Mouse (Mus musculus): Measurements from ENCODE around the gene Rrnad1. TPM values are rescaled to one million over a fixed set of nuclear protein-coding genes. Genes with fewer than 3 reads are reported as not detected.

Gene Rrnad1
- total and polyA plus RNA-seq, 3 experiments, result 14.9 to 38.2 (median 19.2) TPM

DNA sequence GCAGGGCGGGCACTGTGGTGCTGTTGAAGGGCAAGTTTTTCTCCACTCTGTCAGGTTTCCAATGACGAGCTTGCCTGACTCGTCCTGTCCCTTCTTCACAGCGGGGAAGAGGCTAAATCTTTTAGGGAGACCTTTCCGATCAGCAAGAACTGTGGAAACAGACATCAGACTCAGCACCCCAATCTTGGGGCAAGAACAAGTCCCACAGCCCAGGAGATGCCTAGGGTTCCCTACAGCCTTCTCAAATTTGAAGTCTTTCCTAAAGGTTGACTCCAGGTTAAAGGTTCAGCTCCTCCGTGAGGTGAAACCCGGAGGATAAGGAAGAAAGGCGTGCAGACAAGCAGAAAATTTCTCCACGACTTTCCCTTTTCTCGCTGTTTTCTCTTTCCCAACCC, 29.7 kb upstream of the Rrnad1 start:
- Histone ChIP-seq H3K36me3 (replicated peaks) (no peaks in the 10 kb centered on the region), H3K4me3 (ENCODE audit: low read depth, low read length) (no peak overlapping the region), H3K9me3 (replicated peaks) (no peaks in the 10 kb centered on the region), H3K4me1 (ENCODE audit: insufficient read depth, low read depth, low read length) (peaks cover 6% of the 10 kb centered on the region), H3K27me3 (ENCODE audit: insufficient read depth, low read length) (peaks cover 59% of the 10 kb centered on the region)
- ATAC-seq (ENCODE audit: extremely low read depth, insufficient number of reproducible peaks, low FRiP score, poor library complexity, severe bottlenecking) (no peak), DNase-seq (ENCODE audit: low spot score) (no peak)
- TF ChIP-seq POLR2AphosphoS5 (IDR thresholded peaks at IDR 0.05; ENCODE audit: insufficient replicate concordance, low read depth, low read length) (no peak), GATA2 (IDR thresholded peaks at IDR 0.05; ENCODE audit: borderline replicate concordance, low read depth, low read length) (no peak), GATA1 (IDR thresholded peaks at IDR 0.05; ENCODE audit: borderline replicate concordance, low read length) (no peak), TAL1 (conservative IDR thresholded peaks at IDR 0.05; ENCODE audit: low read depth, low read length) (no peak), CTCF (IDR thresholded peaks at IDR 0.05; ENCODE audit: low read depth, low read length) (no peak)

DNA sequence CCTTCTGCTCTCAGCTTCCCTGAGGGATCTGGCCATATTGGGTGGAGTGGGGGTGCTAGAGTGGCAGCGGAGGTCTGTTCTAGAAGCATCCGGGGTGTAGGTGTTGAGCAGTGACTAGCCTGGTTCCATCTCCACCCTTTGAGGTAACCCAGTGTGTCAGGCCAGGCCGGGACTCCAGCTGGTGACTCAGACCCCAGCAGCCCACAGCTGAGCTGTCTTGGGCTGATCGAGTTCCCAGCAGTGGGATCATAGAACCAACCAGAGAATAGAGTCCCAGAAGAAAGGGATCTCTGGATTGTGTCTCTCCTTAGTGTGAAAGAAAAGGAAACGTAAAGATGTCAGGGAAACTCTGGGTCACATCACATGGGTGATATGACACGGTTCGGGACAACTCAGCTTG, 28.9 kb upstream of the Rrnad1 start:
- H3K4me3 ChIP-seq (ENCODE audit: low read depth, low read length), result no peak overlapping the region
- peaks cover 6% of the 10 kb centered on the region for H3K4me1 ChIP-seq (ENCODE audit: insufficient read depth, low read depth, low read length)
- no peaks in the 10 kb centered on the region for H3K36me3 ChIP-seq (replicated peaks)
- no peak for ATAC-seq (ENCODE audit: extremely low read depth, insufficient number of reproducible peaks, low FRiP score, poor library complexity, severe bottlenecking)
- peaks cover 63% of the 10 kb centered on the region for H3K27me3 ChIP-seq (ENCODE audit: insufficient read depth, low read length)
- H3K9me3 ChIP-seq (replicated peaks), result no peaks in the 10 kb centered on the region
- DNase-seq (ENCODE audit: low spot score), result no peak
- TF ChIP-seq GATA1 (IDR thresholded peaks at IDR 0.05; ENCODE audit: borderline replicate concordance, low read length) (no peak), GATA2 (IDR thresholded peaks at IDR 0.05; ENCODE audit: borderline replicate concordance, low read depth, low read length) (no peak), TAL1 (conservative IDR thresholded peaks at IDR 0.05; ENCODE audit: low read depth, low read length) (no peak), CTCF (IDR thresholded peaks at IDR 0.05; ENCODE audit: low read depth, low read length) (no peak), POLR2AphosphoS5 (IDR thresholded peaks at IDR 0.05; ENCODE audit: insufficient replicate concordance, low read depth, low read length) (no peak)

DNA sequence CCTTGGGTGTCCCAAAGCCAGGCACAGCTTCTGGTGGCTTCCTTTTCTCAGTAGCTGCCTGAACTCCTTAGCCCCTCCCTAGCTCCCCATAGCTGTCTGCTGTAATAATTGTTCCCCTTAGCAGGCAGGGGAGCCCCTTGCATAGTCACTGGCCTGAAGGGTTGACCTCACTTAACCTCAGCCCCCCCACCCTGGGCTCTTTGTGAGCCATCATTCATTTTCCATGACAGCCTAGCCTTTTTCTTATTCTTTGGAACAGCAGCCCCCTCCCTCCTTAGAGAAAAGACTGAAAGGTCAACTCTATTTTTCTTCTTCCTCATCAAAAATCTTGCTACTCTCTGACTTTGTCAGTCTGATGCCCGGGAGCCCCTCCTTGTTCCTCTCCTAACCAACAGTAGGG, 28.4 kb upstream of the Rrnad1 start:
- peaks cover 67% of the 10 kb centered on the region for H3K27me3 ChIP-seq (ENCODE audit: insufficient read depth, low read length)
- no peak for ATAC-seq (ENCODE audit: extremely low read depth, insufficient number of reproducible peaks, low FRiP score, poor library complexity, severe bottlenecking)

DNA sequence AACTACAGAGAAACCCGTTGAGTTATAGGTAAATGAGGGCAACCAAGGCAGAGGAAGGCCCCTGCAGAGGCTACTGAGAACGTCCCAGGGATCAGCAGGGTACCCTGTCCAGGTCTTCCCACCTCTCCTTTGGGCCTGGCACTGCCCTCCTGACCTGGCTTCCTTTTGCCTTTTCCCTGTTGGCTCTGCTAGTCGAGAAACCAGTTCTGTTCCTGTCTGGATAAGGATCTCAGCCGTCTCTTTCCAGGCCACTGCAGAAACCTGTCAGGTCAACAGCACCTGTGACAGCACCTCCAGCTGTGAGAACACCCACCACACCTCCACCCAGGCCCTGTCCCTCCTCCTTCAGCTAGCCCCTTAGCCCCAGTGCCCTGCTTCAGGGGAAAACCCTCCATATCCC, 28.0 kb upstream of the Rrnad1 start:
- peaks cover 6% of the 10 kb centered on the region for H3K4me1 ChIP-seq (ENCODE audit: insufficient read depth, low read depth, low read length)
- DNase-seq (ENCODE audit: low spot score) (no peak), ATAC-seq (ENCODE audit: extremely low read depth, insufficient number of reproducible peaks, low FRiP score, poor library complexity, severe bottlenecking) (no peak)
- H3K4me3 ChIP-seq (ENCODE audit: low read depth, low read length), result no peak overlapping the region
- H3K36me3 ChIP-seq (replicated peaks), result no peaks in the 10 kb centered on the region
- no peaks in the 10 kb centered on the region for H3K9me3 ChIP-seq (replicated peaks)
- peaks cover 71% of the 10 kb centered on the region for H3K27me3 ChIP-seq (ENCODE audit: insufficient read depth, low read length)
- TF ChIP-seq TAL1 (conservative IDR thresholded peaks at IDR 0.05; ENCODE audit: low read depth, low read length), result no peak
- no peak for TF ChIP-seq POLR2AphosphoS5 (IDR thresholded peaks at IDR 0.05; ENCODE audit: insufficient replicate concordance, low read depth, low read length)
- TF ChIP-seq GATA2 (IDR thresholded peaks at IDR 0.05; ENCODE audit: borderline replicate concordance, low read depth, low read length), result no peak
- TF ChIP-seq CTCF (IDR thresholded peaks at IDR 0.05; ENCODE audit: low read depth, low read length), result no peak
- no peak for TF ChIP-seq GATA1 (IDR thresholded peaks at IDR 0.05; ENCODE audit: borderline replicate concordance, low read length)

More for the DNA sequence above, 28.4 kb upstream of the Rrnad1 start:
- TF ChIP-seq CTCF (IDR thresholded peaks at IDR 0.05; ENCODE audit: low read depth, low read length) (no peak), TAL1 (conservative IDR thresholded peaks at IDR 0.05; ENCODE audit: low read depth, low read length) (no peak), GATA2 (IDR thresholded peaks at IDR 0.05; ENCODE audit: borderline replicate concordance, low read depth, low read length) (no peak), GATA1 (IDR thresholded peaks at IDR 0.05; ENCODE audit: borderline replicate concordance, low read length) (no peak), POLR2AphosphoS5 (IDR thresholded peaks at IDR 0.05; ENCODE audit: insufficient replicate concordance, low read depth, low read length) (no peak)
- Histone ChIP-seq H3K36me3 (replicated peaks) (no peaks in the 10 kb centered on the region), H3K4me1 (ENCODE audit: insufficient read depth, low read depth, low read length) (peaks cover 6% of the 10 kb centered on the region), H3K9me3 (replicated peaks) (no peaks in the 10 kb centered on the region), H3K4me3 (ENCODE audit: low read depth, low read length) (no peak overlapping the region)
- no peak for DNase-seq (ENCODE audit: low spot score)

DNA sequence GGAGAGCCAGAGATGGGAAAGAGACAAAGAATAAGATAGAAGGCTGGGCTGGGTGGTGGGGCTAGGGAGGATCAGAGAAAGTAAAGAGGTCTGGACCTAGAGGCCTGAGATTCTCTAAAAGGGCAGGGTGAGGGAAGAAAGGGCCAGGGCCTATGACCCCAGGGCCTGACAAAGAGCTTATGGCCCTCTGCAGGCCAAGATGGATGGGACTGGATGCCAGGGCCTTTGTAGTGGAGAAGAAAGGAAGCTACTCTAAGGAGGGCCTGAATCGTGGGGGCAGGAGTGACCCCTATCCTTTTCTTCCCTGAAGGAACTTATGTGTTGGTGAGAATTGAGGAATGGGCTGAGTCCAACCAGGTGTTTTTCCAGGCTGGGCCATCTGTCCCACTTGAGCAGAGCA, 27.5 kb upstream of the Rrnad1 start:
- TF ChIP-seq POLR2AphosphoS5 (IDR thresholded peaks at IDR 0.05; ENCODE audit: insufficient replicate concordance, low read depth, low read length) (no peak), TAL1 (conservative IDR thresholded peaks at IDR 0.05; ENCODE audit: low read depth, low read length) (no peak), CTCF (IDR thresholded peaks at IDR 0.05; ENCODE audit: low read depth, low read length) (no peak), GATA1 (IDR thresholded peaks at IDR 0.05; ENCODE audit: borderline replicate concordance, low read length) (no peak)
- Histone ChIP-seq H3K27me3 (ENCODE audit: insufficient read depth, low read length) (peaks cover 72% of the 10 kb centered on the region), H3K9me3 (replicated peaks) (no peaks in the 10 kb centered on the region), H3K4me1 (ENCODE audit: insufficient read depth, low read depth, low read length) (peaks cover 6% of the 10 kb centered on the region), H3K4me3 (ENCODE audit: low read depth, low read length) (no peak overlapping the region), H3K36me3 (replicated peaks) (no peaks in the 10 kb centered on the region)
- ATAC-seq (ENCODE audit: extremely low read depth, insufficient number of reproducible peaks, low FRiP score, poor library complexity, severe bottlenecking) (no peak), DNase-seq (ENCODE audit: low spot score) (no peak)

DNA sequence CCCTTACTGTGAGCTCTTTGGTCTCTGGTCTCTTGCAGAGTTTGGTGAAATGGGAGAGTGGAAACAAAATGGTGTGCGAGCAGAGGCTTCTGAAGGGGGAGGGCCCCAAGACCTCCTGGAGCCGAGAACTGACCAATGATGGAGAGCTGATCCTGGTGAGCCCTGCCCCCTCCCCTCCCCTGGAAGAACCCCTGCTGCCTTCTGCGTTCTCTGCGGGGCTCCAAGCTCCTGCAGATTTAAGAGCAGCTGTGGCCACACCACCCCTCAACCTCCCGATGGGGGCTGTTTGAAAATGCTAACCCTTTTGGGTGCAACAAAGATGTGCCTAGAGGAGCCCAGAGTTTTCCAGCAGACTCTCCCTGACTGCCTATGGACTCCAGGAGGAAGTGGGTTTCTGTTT, 21.9 kb upstream of the Rrnad1 start:
- DNase-seq (ENCODE audit: low spot score), result no peak
- H3K4me1 ChIP-seq (ENCODE audit: insufficient read depth, low read depth, low read length), result peaks cover 11% of the 10 kb centered on the region
- no peaks in the 10 kb centered on the region for H3K36me3 ChIP-seq (replicated peaks)
- no peak for TF ChIP-seq GATA1 (IDR thresholded peaks at IDR 0.05; ENCODE audit: borderline replicate concordance, low read length)
- no peak for TF ChIP-seq POLR2AphosphoS5 (IDR thresholded peaks at IDR 0.05; ENCODE audit: insufficient replicate concordance, low read depth, low read length)
- no peak for TF ChIP-seq CTCF (IDR thresholded peaks at IDR 0.05; ENCODE audit: low read depth, low read length)
- TF ChIP-seq GATA2 (IDR thresholded peaks at IDR 0.05; ENCODE audit: borderline replicate concordance, low read depth, low read length), result no peak
- H3K9me3 ChIP-seq (replicated peaks), result no peaks in the 10 kb centered on the region
- no peak for ATAC-seq (ENCODE audit: extremely low read depth, insufficient number of reproducible peaks, low FRiP score, poor library complexity, severe bottlenecking)
- peaks cover 83% of the 10 kb centered on the region for H3K27me3 ChIP-seq (ENCODE audit: insufficient read depth, low read length)
- H3K4me3 ChIP-seq (ENCODE audit: low read depth, low read length), result no peak overlapping the region

All from G1E (cell line).